Mouse (Mus musculus): Measurements from ENCODE around the gene Wdfy2. TPM values are rescaled to one million over a fixed set of nuclear protein-coding genes. Genes with fewer than 3 reads are reported as not detected.

Gene Wdfy2
- polyA plus RNA-seq, 1 experiment from 2014 or later, result 15.6 TPM

Small RNA genes within 50 kb of the gene (microRNA-seq; reads per million reads assigned to microRNA genes)
- gene Mir6541 (not detected), gene Mir8098 (1.9 reads per million)

Other genes with a start within 250 kb of the Wdfy2 start
- gene Serpine3, start 174.0 kb upstream of the Wdfy2 start, polyA plus RNA-seq (2016; fragmentation: Nextera tagmentation; extraction: Ambion mirVana), result not detected in 2 replicates
- 24.2 and 24.8 TPM in 2 replicates for gene Ints6, start 76.5 kb upstream of the Wdfy2 start, polyA plus RNA-seq (2016; fragmentation: Nextera tagmentation; extraction: Ambion mirVana)
- not detected in 2 replicates for gene Defb48, start 146.8 kb downstream of the Wdfy2 start, polyA plus RNA-seq (2016; fragmentation: Nextera tagmentation; extraction: Ambion mirVana)
- gene Defb47, start 160.4 kb downstream of the Wdfy2 start, polyA plus RNA-seq (2016; fragmentation: Nextera tagmentation; extraction: Ambion mirVana), result not detected in 2 replicates
- gene Defb43, start 174.1 kb downstream of the Wdfy2 start, polyA plus RNA-seq (2016; fragmentation: Nextera tagmentation; extraction: Ambion mirVana), result not detected in 2 replicates
- gene Defb42, start 209.3 kb downstream of the Wdfy2 start, polyA plus RNA-seq (2016; fragmentation: Nextera tagmentation; extraction: Ambion mirVana), result not detected in 2 replicates
- gene Defb30, start 212.3 kb downstream of the Wdfy2 start, polyA plus RNA-seq (2016; fragmentation: Nextera tagmentation; extraction: Ambion mirVana), result not detected in 2 replicates

All from midbrain, embryonic 12.5 days (tissue).